Mouse (Mus musculus): ENCODE measurements around the gene Apoa1. TPM values are rescaled to one million over a fixed set of nuclear protein-coding genes. Genes with fewer than 3 reads are reported as not detected.

Gene Apoa1
- total RNA-seq, 2 experiments from 2014 or later = 0.36 to 6.4 TPM

DNA sequence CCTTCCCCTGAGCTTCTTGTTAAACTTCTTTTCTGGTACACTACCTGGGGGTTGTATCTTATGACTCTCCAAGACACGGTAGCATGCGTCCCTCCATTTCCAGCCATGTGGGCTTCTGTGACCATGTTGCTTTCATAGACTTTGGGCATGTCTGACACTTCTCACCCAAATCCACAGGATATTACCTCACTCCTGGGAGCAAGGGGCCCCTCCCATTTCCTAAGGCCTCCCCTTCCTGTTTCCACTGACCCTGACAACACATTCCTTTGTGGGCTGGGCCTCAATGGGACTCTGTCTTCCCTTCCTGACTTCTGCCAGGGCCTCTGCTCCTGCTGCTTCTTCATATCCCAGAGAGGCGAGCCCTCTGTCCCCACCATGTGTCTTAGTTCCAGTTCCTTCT, 29.2 kb downstream of the Apoa1 start:
- peak; percentile 17 to 33 for DNase-seq

DNA sequence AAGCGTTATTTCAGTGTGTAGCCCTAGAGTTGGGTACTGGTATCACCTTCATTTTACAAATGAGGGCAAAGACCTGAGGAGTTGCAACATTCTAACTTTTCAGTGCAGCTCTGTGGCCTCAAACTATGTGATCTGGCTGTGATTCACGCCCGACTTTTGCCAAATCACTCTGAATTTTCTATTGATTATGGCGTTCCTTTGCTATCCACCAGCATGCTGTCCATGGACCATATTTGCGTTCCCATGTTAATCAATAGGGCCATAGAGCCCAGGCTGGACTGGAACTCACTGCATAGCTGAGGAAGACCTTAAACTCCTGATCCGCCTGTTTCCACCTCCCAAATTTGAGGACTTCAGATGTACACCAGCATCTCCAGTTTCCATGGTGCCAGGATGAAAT, 30.7 kb downstream of the Apoa1 start:
- DNase-seq = no peak

DNA sequence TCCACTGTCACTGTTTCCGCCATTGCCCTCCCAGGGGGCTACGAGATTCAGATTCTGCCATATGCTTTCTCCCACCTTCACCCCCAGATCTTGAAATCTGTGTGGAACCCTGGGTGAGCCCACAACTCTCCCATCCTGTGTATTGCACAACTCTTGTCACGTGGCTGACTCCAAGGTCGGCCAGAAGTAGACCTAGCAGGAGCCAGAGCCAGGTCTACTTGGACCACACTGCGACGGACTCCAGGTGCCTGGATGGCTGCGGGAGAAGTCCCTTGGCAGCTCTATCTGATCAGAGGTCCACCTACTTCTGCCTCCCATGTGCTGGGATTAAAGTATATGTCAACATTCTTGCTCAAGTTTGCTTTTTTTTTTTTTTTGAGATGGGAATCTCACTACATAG, 32.8 kb downstream of the Apoa1 start:
- peak; percentile 66 for DNase-seq

DNA sequence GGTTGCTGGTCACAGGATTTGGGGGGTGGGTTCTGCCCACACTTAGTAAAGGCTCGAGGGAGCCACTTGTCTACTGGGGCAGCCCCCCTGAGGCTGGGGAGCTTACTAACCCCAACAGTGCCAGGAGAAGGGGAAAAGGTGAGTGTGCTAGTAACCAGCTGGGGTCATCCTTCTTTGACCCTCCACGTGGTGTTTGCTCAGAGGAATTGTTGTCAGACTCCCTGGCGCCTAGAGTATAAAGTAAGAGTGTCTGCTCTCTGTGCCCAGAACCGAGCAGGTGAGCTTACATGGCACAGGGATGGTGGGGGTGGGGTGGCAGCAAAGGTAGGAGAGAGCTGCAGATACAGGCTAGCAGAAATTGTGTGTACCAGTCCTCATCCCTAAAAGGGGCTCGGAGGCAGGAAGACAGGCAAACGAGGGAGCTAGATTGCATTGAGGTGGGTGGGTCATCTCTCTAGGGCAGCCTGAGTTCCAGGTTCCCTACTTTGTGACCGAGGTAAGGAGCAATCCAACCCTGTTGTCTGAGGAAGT, 40.0 kb downstream of the Apoa1 start, which contains the start of gene Apoa5:
Gene Apoa5 (plus strand): TSS at position 291 of the 531 bp plus-strand sequence.
- DNase-seq = peak in 1 of 2 experiments; percentile 7

DNA sequence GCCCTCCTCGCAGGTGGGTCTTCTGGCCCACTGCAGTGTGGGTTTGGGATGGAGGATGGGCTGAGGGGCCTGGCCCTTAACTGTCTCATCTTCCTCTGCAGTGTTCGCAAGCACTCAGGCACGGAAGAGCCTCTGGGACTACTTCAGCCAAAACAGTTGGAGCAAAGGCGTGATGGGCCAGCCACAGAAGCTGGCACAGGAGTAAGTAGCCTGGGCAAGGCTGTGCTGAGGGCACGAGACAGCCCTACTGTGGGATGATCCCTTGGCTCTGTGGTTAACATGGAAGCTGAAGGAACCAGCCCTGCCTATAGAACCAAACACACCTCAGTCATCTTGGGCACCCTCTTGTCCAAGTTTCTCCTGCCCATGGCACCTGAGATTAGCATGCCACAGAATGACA, 40.7 kb downstream of the Apoa1 start:
- no peak for DNase-seq

DNA sequence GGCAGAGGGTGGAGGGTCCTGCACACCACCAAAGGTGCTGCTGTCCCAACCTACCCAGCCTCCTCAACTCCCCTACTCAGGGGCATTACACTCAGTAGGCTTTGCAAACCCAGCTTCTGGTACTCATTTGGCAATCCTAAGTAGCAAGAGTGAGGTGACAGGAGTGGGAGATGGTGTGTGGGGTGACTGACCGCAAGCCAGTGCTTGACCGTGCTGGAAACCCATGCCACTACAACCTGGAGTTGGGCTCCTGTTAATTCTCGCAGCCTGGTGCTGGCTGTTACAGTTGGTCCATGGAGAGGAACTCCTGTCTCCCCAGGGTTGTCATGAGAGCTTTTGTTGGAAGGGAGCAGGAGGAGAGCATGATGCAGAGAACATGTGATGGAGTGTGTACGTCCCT, 42.4 kb downstream of the Apoa1 start:
- no peak for DNase-seq

DNA sequence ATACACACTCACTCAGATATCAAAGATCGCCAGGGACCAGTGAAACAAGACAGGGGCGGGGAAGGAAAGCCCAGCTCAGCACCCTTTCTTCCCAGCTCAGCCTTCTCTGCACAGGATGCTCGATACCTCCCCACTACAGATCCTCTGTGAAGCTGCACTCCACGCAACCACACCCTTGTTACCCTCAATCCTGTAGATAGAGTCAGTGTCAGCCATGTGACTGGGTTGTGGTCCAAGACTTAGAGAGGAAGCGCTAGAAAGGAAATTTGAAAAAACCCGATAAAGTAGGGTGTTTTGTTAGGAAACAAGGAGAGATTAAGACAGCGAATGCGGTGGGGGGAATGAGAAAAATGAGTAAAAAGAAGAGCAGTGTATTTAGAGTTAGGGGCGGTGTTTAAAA, 43.7 kb downstream of the Apoa1 start:
- DNase-seq = no peak

DNA sequence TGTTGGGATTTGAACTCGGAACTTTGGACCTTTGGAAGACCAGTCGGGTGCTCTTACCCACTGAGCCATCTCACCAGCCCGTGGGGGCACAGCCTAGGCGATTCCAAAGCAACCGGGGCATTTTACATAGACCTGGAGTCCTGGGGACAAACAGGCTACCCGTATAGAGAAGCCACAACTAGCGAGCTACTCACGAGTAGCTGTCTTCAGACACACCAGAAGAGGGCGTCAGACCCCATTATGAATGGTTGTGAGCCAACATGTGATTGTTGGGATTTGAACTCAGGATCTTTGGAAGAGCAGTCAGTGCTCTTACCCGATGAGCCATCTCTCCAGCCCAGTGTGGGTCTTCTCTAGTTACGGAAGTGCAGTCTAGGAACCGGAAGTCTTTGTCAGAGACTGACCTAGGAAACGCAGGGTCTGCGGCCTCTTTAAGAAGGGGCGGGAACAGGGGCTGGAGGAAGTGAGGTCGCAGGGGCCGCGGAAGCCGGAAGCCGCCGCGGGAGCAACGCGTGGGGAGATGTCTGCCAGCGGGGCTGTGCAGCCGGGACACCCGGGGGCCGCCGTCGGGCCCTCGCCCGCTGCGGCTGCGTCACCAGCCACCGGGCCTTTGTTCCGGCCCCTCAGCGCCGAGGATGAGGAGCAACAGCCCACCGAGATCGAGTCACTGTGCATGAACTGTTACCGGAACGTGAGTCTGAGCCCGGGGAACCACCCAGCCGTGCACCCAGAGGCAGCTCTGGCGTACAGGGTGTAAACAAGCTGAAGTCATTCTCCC, 44.5 kb downstream of the Apoa1 start, which contains the start of gene Zpr1:
Gene Zpr1 (plus strand): TSS at position 388 of the 778 bp plus-strand sequence.
- peak; percentile 92 to 94 for DNase-seq

DNA sequence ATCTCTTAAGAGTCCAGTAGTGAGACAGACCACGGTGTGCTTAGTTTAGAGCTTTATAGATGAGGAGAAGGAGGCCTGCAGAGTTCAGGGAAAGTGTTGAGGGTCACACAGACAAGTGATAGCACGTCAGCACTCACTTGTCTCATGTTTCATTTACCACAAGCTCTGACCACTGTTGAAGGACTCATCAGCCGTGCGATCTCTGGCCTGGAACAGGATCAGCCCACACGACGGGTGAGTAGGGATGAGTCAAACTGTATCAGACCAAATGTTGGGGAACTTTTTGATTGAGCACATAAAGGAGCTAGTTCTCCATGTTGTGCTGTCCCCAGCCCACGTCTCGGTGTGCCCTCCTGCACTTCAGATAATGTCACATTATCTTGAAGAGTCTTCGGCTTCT, 46.1 kb downstream of the Apoa1 start:
- DNase-seq = peak in 1 of 2 experiments; percentile 36

Other genes starting within 250 kb of the Apoa1 start
- gene Pafah1b2, start 215.9 kb upstream of the Apoa1 start, total RNA-seq (2021) = 100 to 1,000 TPM; 148 to 173 TPM
- gene Sik3, start 215.8 kb upstream of the Apoa1 start, total RNA-seq (2021) = 10 to 100 TPM; 55.1 to 60.0 TPM
- 10 to 100 TPM in 1 of 2 experiments, 1 to 10 TPM in 1; 6.8 to 12.5 TPM for gene Apoc3, start 7.1 kb downstream of the Apoa1 start, total RNA-seq (2021)
- gene Apoa4, start 12.1 kb downstream of the Apoa1 start, total RNA-seq (2021) = under 1 TPM in 1 of 2 experiments, not detected in 1; 0.17 TPM
- 1 to 10 TPM in 1 of 2 experiments, not detected in 1; 1.1 TPM for gene Apoa5, start 40.1 kb downstream of the Apoa1 start, total RNA-seq (2021)
- gene Zpr1, start 44.5 kb downstream of the Apoa1 start, total RNA-seq (2021) = 10 to 100 TPM; 43.1 to 56.4 TPM
- gene Bud13, start 54.4 kb downstream of the Apoa1 start, total RNA-seq (2021) = 10 to 100 TPM in 1 of 2 experiments, 1 to 10 TPM in 1; 8.5 to 11.7 TPM
- not detected for gene 4931429L15Rik, start 91.4 kb downstream of the Apoa1 start, total RNA-seq (2021)